Mouse (Mus musculus) heart, embryonic 11.5 days (tissue): ENCODE results near the gene Bicdl2. TPM values are rescaled to one million over a fixed set of nuclear protein-coding genes. Genes with fewer than 3 reads are reported as not detected.

ENCODE experiments used
- ATAC-seq: fragments of 200-750 bp; cut with Nextera tagmentation; replicated peaks from 2 replicates; pipeline ENCODE4 v1.8.0; 2017; ENCODE audit warnings: moderate library complexity; ENCODE audit not compliant: insufficient number of reproducible peaks, low FRiP score, low TSS enrichment
- H3K27ac ChIP-seq: fragments of 300-500 bp; sonication (generic); 2 replicates; pipeline ENCODE4 v1.5.1; 2014; ENCODE audit warnings: mild to moderate bottlenecking, low read depth, low read length
- H3K27me3 ChIP-seq: fragments of 300-500 bp; sonication (generic); 2 replicates; pipeline ENCODE4 v1.6.1; 2014; ENCODE audit warnings: mild to moderate bottlenecking, low read length, mixed read lengths; ENCODE audit not compliant: control insufficient read depth, insufficient read depth
- H3K36me3 ChIP-seq: fragments of 300-500 bp; sonication (generic); 2 replicates; pipeline ENCODE4 v1.6.1; 2014; ENCODE audit warnings: mild to moderate bottlenecking, low read length, moderate library complexity, mixed read lengths; ENCODE audit not compliant: control insufficient read depth, insufficient read depth
- H3K4me1 ChIP-seq: fragments of 300-500 bp; sonication (generic); 2 replicates; pipeline ENCODE4 v1.6.1; 2014; ENCODE audit warnings: low read length; ENCODE audit not compliant: control insufficient read depth, insufficient read depth
- H3K4me2 ChIP-seq: fragments of 300-500 bp; sonication (generic); 2 replicates; pipeline ENCODE4 v1.6.1; 2014; ENCODE audit warnings: mild to moderate bottlenecking, moderate library complexity
- H3K4me3 ChIP-seq: fragments of 300-500 bp; sonication (generic); 2 replicates; pipeline ENCODE4 v1.5.1; 2014; ENCODE audit warnings: low read depth, low read length
- H3K9ac ChIP-seq: fragments of 300-500 bp; sonication (generic); 2 replicates; pipeline ENCODE4 v1.6.1; 2014; ENCODE audit warnings: mild to moderate bottlenecking, low read depth, low read length, moderate library complexity
- H3K9me3 ChIP-seq: fragments of 300-500 bp; sonication (generic); replicated peaks from 2 replicates; pipeline ENCODE4 v1.6.1; 2016; ENCODE audit warnings: low read length; ENCODE audit not compliant: control insufficient read depth
- WGBS: fragments of 180-500 bp; shearing (Covaris S2); extraction: QIAGEN DNeasy Blood & Tissue Kit; methylation state at CpG from one replicate; pipeline ENCODE4 v1.1.7; 2014; ENCODE audit not compliant: insufficient replicate concordance; 5-methylcytosine and 5-hydroxymethylcytosine counted together
- polyA plus RNA-seq: library from polyadenylated mRNA; unstranded; fragments of >200 nt; fragmentation: Nextera tagmentation; extraction: Ambion mirVana; gene quantifications from 2 replicates; pipeline ENCODE4 v1.2.1, GENCODE M21; 2014

The Bicdl2 gene
- polyA plus RNA-seq, 1 experiment from 2014 or later = 0.24 TPM

- H3K27me3 ChIP-seq = 0 out of 2 replicates have a peak, but pooled peaks cover under 1% of the 10 kb centered on the region
- ATAC-seq = no peak
- no peaks in the 10 kb centered on the region for H3K36me3 ChIP-seq
- no peaks in the 10 kb centered on the region for H3K4me1 ChIP-seq
- H3K9ac ChIP-seq = no peak overlapping the region
- H3K9me3 ChIP-seq = no peaks in the 10 kb centered on the region
- no peak overlapping the region for H3K4me3 ChIP-seq
- no peak overlapping the region for H3K27ac ChIP-seq
- WGBS = 81% methylated on average over 6 of the region's 6 CpGs
- no peak overlapping the region for H3K4me2 ChIP-seq
Measured at GRCm38 (mm10) chr17:23651363-23651762, 8.9 kb upstream of the Bicdl2 start.

GRCm38 (mm10) chr17:23653324-23653723, 7.0 kb upstream of the Bicdl2 start:
- no peak overlapping the region for H3K4me3 ChIP-seq
- no peak overlapping the region for H3K4me2 ChIP-seq
- no peak overlapping the region for H3K27ac ChIP-seq
- no peaks in the 10 kb centered on the region for H3K36me3 ChIP-seq
- 69% methylated on average over 1 of the region's 2 CpGs for WGBS
- no peaks in the 10 kb centered on the region for H3K4me1 ChIP-seq
- H3K9ac ChIP-seq = no peak overlapping the region
- ATAC-seq = no peak
- H3K27me3 ChIP-seq = 0 out of 2 replicates have a peak, but pooled peaks cover 4% of the 10 kb centered on the region
- H3K9me3 ChIP-seq = no peaks in the 10 kb centered on the region

- ATAC-seq = no peak
- 52% methylated on average over 6 of the region's 6 CpGs for WGBS
- Histone ChIP-seq H3K4me3 (no peak overlapping the region), H3K36me3 (no peaks in the 10 kb centered on the region), H3K27me3 (peaks cover 4% of the 10 kb centered on the region; the same call in 1 of the 2 replicates), H3K27ac (no peak overlapping the region), H3K4me1 (no peaks in the 10 kb centered on the region), H3K4me2 (no peak overlapping the region), H3K9me3 (no peaks in the 10 kb centered on the region), H3K9ac (no peak overlapping the region)
Measured at GRCm38 (mm10) chr17:23654001-23654400, 6.3 kb upstream of the Bicdl2 start.

GRCm38 (mm10) chr17:23654410-23654809, 5.9 kb upstream of the Bicdl2 start:
- H3K4me1 ChIP-seq = no peaks in the 10 kb centered on the region
- no peaks in the 10 kb centered on the region for H3K36me3 ChIP-seq
- no peaks in the 10 kb centered on the region for H3K9me3 ChIP-seq
- H3K4me2 ChIP-seq = no peak overlapping the region
- H3K27ac ChIP-seq = no peak overlapping the region
- H3K9ac ChIP-seq = no peak overlapping the region
- no peak for ATAC-seq
- no peak overlapping the region for H3K4me3 ChIP-seq
- H3K27me3 ChIP-seq = peaks cover 8% of the 10 kb centered on the region
- WGBS = 62% methylated on average over 2 of the region's 2 CpGs

- H3K36me3 ChIP-seq = no peaks in the 10 kb centered on the region
- no peak for ATAC-seq
- H3K9me3 ChIP-seq = no peaks in the 10 kb centered on the region
- H3K27me3 ChIP-seq = peaks cover 46% of the 10 kb centered on the region
- no peak overlapping the region for H3K27ac ChIP-seq
- H3K9ac ChIP-seq = no peak overlapping the region
- WGBS = 77% methylated on average over 3 of the region's 3 CpGs
- no peaks in the 10 kb centered on the region for H3K4me1 ChIP-seq
- no peak overlapping the region for H3K4me3 ChIP-seq
- H3K4me2 ChIP-seq = no peak overlapping the region
Measured at GRCm38 (mm10) chr17:23658450-23658849, 1.9 kb upstream of the Bicdl2 start.

GRCm38 (mm10) chr17:23660876-23661200, 532 bp downstream of the Bicdl2 start:
- Histone ChIP-seq H3K4me1 (no peaks in the 10 kb centered on the region), H3K4me2 (peak overlapping the region; percentile 7; the same call in 1 of the 2 replicates), H3K9me3 (no peaks in the 10 kb centered on the region), H3K27me3 (peaks cover 46% of the 10 kb centered on the region), H3K9ac (no peak overlapping the region), H3K36me3 (no peaks in the 10 kb centered on the region), H3K4me3 (no peak overlapping the region), H3K27ac (no peak overlapping the region)
- WGBS = 2% methylated on average over 14 of the region's 14 CpGs
- no peak for ATAC-seq

- H3K9ac ChIP-seq = no peak overlapping the region
- no peak overlapping the region for H3K4me3 ChIP-seq
- H3K27ac ChIP-seq = no peak overlapping the region
- no peak for ATAC-seq
- H3K4me1 ChIP-seq = no peaks in the 10 kb centered on the region
- 2% methylated on average over 9 of the region's 9 CpGs for WGBS
- H3K36me3 ChIP-seq = 0 out of 2 replicates have a peak, but pooled peaks cover 3% of the 10 kb centered on the region
- H3K9me3 ChIP-seq = no peaks in the 10 kb centered on the region
- no peak overlapping the region for H3K4me2 ChIP-seq
- H3K27me3 ChIP-seq = peaks cover 44% of the 10 kb centered on the region
Measured at GRCm38 (mm10) chr17:23661526-23661925, 1.2 kb downstream of the Bicdl2 start.

GRCm38 (mm10) chr17:23664556-23665021, 4.3 kb downstream of the Bicdl2 start:
- Histone ChIP-seq H3K4me3 (no peak overlapping the region), H3K4me1 (no peaks in the 10 kb centered on the region), H3K9ac (no peak overlapping the region), H3K4me2 (no peak overlapping the region), H3K27me3 (peaks cover 37% of the 10 kb centered on the region), H3K36me3 (peaks cover 17% of the 10 kb centered on the region), H3K27ac (no peak overlapping the region), H3K9me3 (no peaks in the 10 kb centered on the region)
- no peak for ATAC-seq
- 14% methylated on average over 5 of the region's 5 CpGs for whole genome bisulfite sequencing

- no peaks in the 10 kb centered on the region for H3K9me3 ChIP-seq
- no peak overlapping the region for H3K4me3 ChIP-seq
- no peak overlapping the region for H3K27ac ChIP-seq
- no peak overlapping the region for H3K4me2 ChIP-seq
- no peak overlapping the region for H3K9ac ChIP-seq
- H3K4me1 ChIP-seq = no peaks in the 10 kb centered on the region
- peaks cover 22% of the 10 kb centered on the region for H3K36me3 ChIP-seq
- peaks cover 27% of the 10 kb centered on the region for H3K27me3 ChIP-seq
- WGBS = 78% methylated on average over 14 of the region's 14 CpGs
- no peak for ATAC-seq
Measured at GRCm38 (mm10) chr17:23665511-23665910, 5.2 kb downstream of the Bicdl2 start.
